Mouse (Mus musculus) megakaryocyte-erythroid progenitor cell, adult 5-6 weeks (primary cell): ENCODE data around the gene Polk. TPM values are rescaled to one million over a fixed set of nuclear protein-coding genes. Genes with fewer than 3 reads are reported as not detected.

Source experiments
- ATAC-seq: replicated peaks from 2 replicates; pipeline ENCODE4 v1.8.0; 2016; ENCODE audit warnings: mild to moderate bottlenecking, inconsistent platforms; ENCODE audit not compliant: severe bottlenecking, poor library complexity, low FRiP score, low TSS enrichment
- total RNA-seq, 2 experiments: library from RNA; stranded (forward) in 1 of 2; stranded (reverse) in 1 of 2; fragments of 200-1000, 215-1000 nt in 1 of 2; fragments of >200 nt in 1 of 2; fragmentation: Nextera tagmentation in 1 of 2; gene quantifications; 2 replicates each; pipeline ENCODE4 v1.2.3; 2014 to 2017

Gene Polk
- total RNA-seq (2014; fragmentation: Nextera tagmentation): 9.6 and 13.2 TPM in 2 replicates
- total RNA-seq (2017): 14.9 and 22.9 TPM in 2 replicates

GRCm38 (mm10) chr13:96542081-96542889, at the start of gene Polk, which contains the start of gene Col4a3bp:
Polk (minus strand) TSS chr13:96542579.
Col4a3bp (plus strand) TSS chr13:96542618.
- ATAC-seq: peak; percentile 97

GRCm38 (mm10) chr13:96588642-96589041, 46.3 kb upstream of the Polk start:
- ATAC-seq: no peak

GRCm38 (mm10) chr13:96586540-96586939, 44.2 kb upstream of the Polk start:
- ATAC-seq: no peak

GRCm38 (mm10) chr13:96584201-96584600, 41.8 kb upstream of the Polk start:
- ATAC-seq: peak; percentile 71

GRCm38 (mm10) chr13:96579979-96580378, 37.6 kb upstream of the Polk start:
- ATAC-seq: no peak

- ATAC-seq: no peak
Measured at GRCm38 (mm10) chr13:96579104-96579503, 36.7 kb upstream of the Polk start.

- ATAC-seq: no peak
Measured at GRCm38 (mm10) chr13:96574170-96574569, 31.8 kb upstream of the Polk start.

- no peak for ATAC-seq
Measured at GRCm38 (mm10) chr13:96571016-96571361, 28.6 kb upstream of the Polk start.

GRCm38 (mm10) chr13:96570313-96571015, 28.1 kb upstream of the Polk start:
- ATAC-seq: no peak

GRCm38 (mm10) chr13:96567977-96568376, 25.6 kb upstream of the Polk start:
- ATAC-seq: peak; percentile 83

- ATAC-seq: no peak
Measured at GRCm38 (mm10) chr13:96555099-96555498, 12.7 kb upstream of the Polk start.

GRCm38 (mm10) chr13:96547941-96548340, 5.6 kb upstream of the Polk start:
- ATAC-seq: no peak

GRCm38 (mm10) chr13:96547250-96547649, 4.9 kb upstream of the Polk start:
- ATAC-seq: no peak

GRCm38 (mm10) chr13:96544506-96544905, 2.1 kb upstream of the Polk start:
- no peak for ATAC-seq

GRCm38 (mm10) chr13:96542901-96543891, 817 bp upstream of the Polk start:
- peak; percentile 8; the same call in 1 of the 2 replicates for ATAC-seq

- no peak for ATAC-seq
Measured at GRCm38 (mm10) chr13:96541381-96541780, 998 bp downstream of the Polk start.

- no peak for ATAC-seq
Measured at GRCm38 (mm10) chr13:96538103-96538502, 4.3 kb downstream of the Polk start.

- peak; percentile 86 for ATAC-seq
Measured at GRCm38 (mm10) chr13:96536821-96537572, 5.4 kb downstream of the Polk start.

GRCm38 (mm10) chr13:96533742-96534141, 8.6 kb downstream of the Polk start:
- ATAC-seq: no peak
